Mouse (Mus musculus) neural tube, embryonic 14.5 days (tissue): ENCODE results near the gene Ccdc162. TPM values are rescaled to one million over a fixed set of nuclear protein-coding genes. Genes with fewer than 3 reads are reported as not detected.
A peak's percentile ranks its signal among the peaks of the same experiment; 100 is the strongest.

Source experiments
- ATAC-seq: fragments of 200-750 bp; cut with Nextera tagmentation; 2 replicates; pipeline ENCODE4 v1.8.0; 2017; ENCODE audit warnings: low read depth, mild to moderate bottlenecking, moderate TSS enrichment, moderate library complexity
- H3K27ac ChIP-seq: fragments of 300-500 bp; sonication (generic); 2 replicates; pipeline ENCODE4 v1.5.1; 2014; ENCODE audit warnings: low read depth, mild to moderate bottlenecking, control low read depth, low read length, moderate library complexity, mixed read lengths
- H3K27me3 ChIP-seq: fragments of 300-500 bp; sonication (generic); 2 replicates; pipeline ENCODE4 v1.6.1; 2014; ENCODE audit warnings: low read length; ENCODE audit not compliant: control insufficient read depth, insufficient read depth
- H3K36me3 ChIP-seq: fragments of 300-500 bp; sonication (generic); 2 replicates; pipeline ENCODE4 v1.6.1; 2014; ENCODE audit warnings: low read length, mixed read lengths; ENCODE audit not compliant: control insufficient read depth, insufficient read depth
- H3K4me1 ChIP-seq: fragments of 300-500 bp; sonication (generic); 2 replicates; pipeline ENCODE4 v1.6.1; 2014; ENCODE audit warnings: low read length; ENCODE audit not compliant: control insufficient read depth, insufficient read depth
- H3K4me2 ChIP-seq: fragments of 300-500 bp; sonication (generic); 2 replicates; pipeline ENCODE4 v1.6.1; 2014; ENCODE audit warnings: mild to moderate bottlenecking, low read depth, low read length, control low read depth
- H3K4me3 ChIP-seq: fragments of 300-500 bp; sonication (generic); 2 replicates; pipeline ENCODE4 v1.5.1; 2014; ENCODE audit warnings: low read depth, low read length, control low read depth, mixed read lengths
- H3K9ac ChIP-seq: fragments of 300-500 bp; sonication (generic); replicated peaks from 2 replicates; pipeline ENCODE4 v1.6.1; 2014; ENCODE audit warnings: low read depth, mild to moderate bottlenecking, control low read depth, low read length, mixed read lengths
- H3K9me3 ChIP-seq: fragments of 300-500 bp; sonication (generic); 2 replicates; pipeline ENCODE4 v1.6.1; 2016; ENCODE audit warnings: low read length; ENCODE audit not compliant: control insufficient read depth
- WGBS: fragments of 180-500 bp; shearing (Covaris S2); extraction: QIAGEN DNeasy Blood & Tissue Kit; methylation state at CpG from one replicate; pipeline ENCODE4 v1.1.7; 2014; 5-methylcytosine and 5-hydroxymethylcytosine counted together
- polyA plus RNA-seq: library from polyadenylated mRNA; unstranded; fragments of >200 nt; fragmentation: Nextera tagmentation; extraction: Ambion mirVana; gene quantifications from 2 replicates; pipeline ENCODE4 v1.2.1, GENCODE M21; 2014

Gene Ccdc162
- polyA plus RNA-seq: 1.4 and 2.6 TPM in 2 replicates

GRCm38 (mm10) chr10:41716029-41716897 lies at the start of gene Ccdc162:
TSS of gene Ccdc162 (minus strand) at chr10:41716634.
- Histone ChIP-seq H3K9ac (no peak within 1 kb of the TSS), H3K27ac (0 out of 2 replicates have a peak within 1 kb of the TSS, but pooled peaks have one; percentile 44), H3K4me3 (no peak within 1 kb of the TSS), H3K27me3 (no peaks in the 10 kb centered on the region), H3K9me3 (no peaks in the 10 kb centered on the region), H3K36me3 (no peaks in the 10 kb centered on the region), H3K4me2 (no peak within 1 kb of the TSS), H3K4me1 (0 out of 2 replicates have a peak, but pooled peaks cover 3% of the 10 kb centered on the region)
- ATAC-seq: peak; percentile 70
- 39% methylated on average over 15 of the region's 15 CpGs for WGBS

- H3K4me1 ChIP-seq: no peaks in the 10 kb centered on the region
- no peak overlapping the region for H3K27ac ChIP-seq
- no peaks in the 10 kb centered on the region for H3K36me3 ChIP-seq
- no peak overlapping the region for H3K4me2 ChIP-seq
- WGBS: 97% methylated on average over 4 of the region's 4 CpGs
- H3K9me3 ChIP-seq: no peaks in the 10 kb centered on the region
- no peak overlapping the region for H3K4me3 ChIP-seq
- no peaks in the 10 kb centered on the region for H3K27me3 ChIP-seq
- H3K9ac ChIP-seq: no peak overlapping the region
- no peak for ATAC-seq
These were observed 49.2 kb upstream of the Ccdc162 start for GRCm38 (mm10) chr10:41765586-41765985.

GRCm38 (mm10) chr10:41763741-41764385 lies 47.4 kb upstream of the Ccdc162 start:
- no peak for ATAC-seq
- Histone ChIP-seq H3K9ac (no peak overlapping the region), H3K9me3 (no peaks in the 10 kb centered on the region), H3K4me3 (no peak overlapping the region), H3K36me3 (no peaks in the 10 kb centered on the region), H3K27me3 (no peaks in the 10 kb centered on the region), H3K4me1 (no peaks in the 10 kb centered on the region), H3K4me2 (no peak overlapping the region), H3K27ac (no peak overlapping the region)
- WGBS: 81% methylated on average over 3 of the region's 3 CpGs

- Histone ChIP-seq H3K9me3 (no peaks in the 10 kb centered on the region), H3K36me3 (no peaks in the 10 kb centered on the region), H3K27ac (no peak overlapping the region), H3K4me3 (no peak overlapping the region), H3K4me2 (no peak overlapping the region), H3K27me3 (no peaks in the 10 kb centered on the region), H3K4me1 (no peaks in the 10 kb centered on the region), H3K9ac (no peak overlapping the region)
- 69% methylated on average over 3 of the region's 3 CpGs for WGBS
- no peak for ATAC-seq
These were observed 44.4 kb upstream of the Ccdc162 start for GRCm38 (mm10) chr10:41760866-41761265.

GRCm38 (mm10) chr10:41758041-41758440 lies 41.6 kb upstream of the Ccdc162 start:
- no peak for ATAC-seq
- Histone ChIP-seq H3K9ac (no peak overlapping the region), H3K36me3 (no peaks in the 10 kb centered on the region), H3K4me2 (no peak overlapping the region), H3K4me1 (no peaks in the 10 kb centered on the region), H3K4me3 (no peak overlapping the region), H3K9me3 (no peaks in the 10 kb centered on the region), H3K27ac (no peak overlapping the region), H3K27me3 (no peaks in the 10 kb centered on the region)

- Histone ChIP-seq H3K4me3 (no peak overlapping the region), H3K36me3 (no peaks in the 10 kb centered on the region), H3K27me3 (no peaks in the 10 kb centered on the region), H3K4me2 (no peak overlapping the region), H3K27ac (no peak overlapping the region), H3K9me3 (no peaks in the 10 kb centered on the region), H3K4me1 (no peaks in the 10 kb centered on the region), H3K9ac (no peak overlapping the region)
- ATAC-seq: no peak
- WGBS: 93% methylated on average over 5 of the region's 5 CpGs
These were observed 40.8 kb upstream of the Ccdc162 start for GRCm38 (mm10) chr10:41757226-41757625.

- Histone ChIP-seq H3K36me3 (no peaks in the 10 kb centered on the region), H3K9me3 (no peaks in the 10 kb centered on the region), H3K27me3 (no peaks in the 10 kb centered on the region), H3K9ac (no peak overlapping the region), H3K4me2 (no peak overlapping the region), H3K27ac (no peak overlapping the region), H3K4me3 (no peak overlapping the region), H3K4me1 (no peaks in the 10 kb centered on the region)
- no peak for ATAC-seq
- WGBS: 88% methylated on average over 14 of the region's 14 CpGs
These were observed 35.5 kb upstream of the Ccdc162 start for GRCm38 (mm10) chr10:41751867-41752480.

- Histone ChIP-seq H3K27ac (no peak overlapping the region), H3K36me3 (no peaks in the 10 kb centered on the region), H3K4me1 (no peaks in the 10 kb centered on the region), H3K9me3 (no peaks in the 10 kb centered on the region), H3K4me2 (no peak overlapping the region), H3K27me3 (no peaks in the 10 kb centered on the region), H3K4me3 (no peak overlapping the region), H3K9ac (no peak overlapping the region)
- WGBS: 85% methylated on average over 3 of the region's 3 CpGs
- ATAC-seq: no peak
These were observed 32.9 kb upstream of the Ccdc162 start for GRCm38 (mm10) chr10:41749306-41749705.

- no peak overlapping the region for H3K4me3 ChIP-seq
- 0 out of 2 replicates have a peak, but pooled peaks have one; percentile 38 for ATAC-seq
- 75% methylated on average over 5 of the region's 5 CpGs for WGBS
These were observed 30.1 kb upstream of the Ccdc162 start for GRCm38 (mm10) chr10:41746554-41746953.

More at GRCm38 (mm10) chr10:41746554-41746953, 30.1 kb upstream of the Ccdc162 start:
- H3K27ac ChIP-seq: no peak overlapping the region
- H3K9ac ChIP-seq: no peak overlapping the region
- no peaks in the 10 kb centered on the region for H3K4me1 ChIP-seq
- no peaks in the 10 kb centered on the region for H3K36me3 ChIP-seq
- H3K4me2 ChIP-seq: no peak overlapping the region
- no peaks in the 10 kb centered on the region for H3K9me3 ChIP-seq
- H3K27me3 ChIP-seq: no peaks in the 10 kb centered on the region
